8 mouse cellular contexts compared by ENCODE assay signal in genomic region chr1:91249564-91250414, GRCm38 (mm10). TPM values are rescaled to one million over a fixed set of nuclear protein-coding genes. Genes with fewer than 3 reads are reported as not detected.
A peak's percentile ranks its signal among the peaks of the same experiment; 100 is the strongest.
DNase-seq lines count a peak whose midpoint lies in the region; ATAC-seq lines count a peak whose summit lies in the region.

Gene Ube2f (plus strand): TSS chr1:91250304.

- peak within 1 kb of the TSS; percentile 79 for H3K4me2 ChIP-seq in hindbrain, embryonic 15.5 days

- peak within 1 kb of the TSS; percentile 88 for H3K4me3 ChIP-seq in hindbrain, embryonic 15.5 days

- no peaks in the 10 kb centered on the region for H3K27me3 ChIP-seq in hindbrain, embryonic 15.5 days

- peak within 1 kb of the TSS; percentile 84 for H3K27ac ChIP-seq in hindbrain, embryonic 15.5 days (replicated peaks)

- no peaks in the 10 kb centered on the region for H3K9me3 ChIP-seq in hindbrain, embryonic 15.5 days

- peaks cover 30% of the 10 kb centered on the region for H3K4me1 ChIP-seq in hindbrain, embryonic 15.5 days (replicated peaks)

- no peaks in the 10 kb centered on the region; the same call in 1 of the 2 replicates for H3K36me3 ChIP-seq in hindbrain, embryonic 15.5 days

- DNase-seq in T-cell, adult 2 months (ENCODE audit: low spot score) = peak; percentile 90
- DNase-seq in cerebellum, postnatal 36 days = peak; percentile 93
- DNase-seq in frontal cortex, postnatal 36 days (ENCODE audit: low spot score in 2 of 2) = peak; percentile 94 to 99
- DNase-seq in left cerebral cortex, adult 11 months (ENCODE audit: low spot score) = peak; percentile 98
- peak; percentile 94 to 97 for DNase-seq in lung, postnatal 4 days
- DNase-seq in retina, postnatal 7 days (ENCODE audit: low read depth, low spot score) = peak; percentile 88
- no peak for DNase-seq in urinary bladder, adult 2 months (ENCODE audit: low spot score)

- under 1% methylated on average over 43 of the region's 43 CpGs for WGBS in hindbrain, embryonic 15.5 days

- peak within 1 kb of the TSS; percentile 96 for H3K9ac ChIP-seq in hindbrain, embryonic 15.5 days

- ATAC-seq in hindbrain, embryonic 15.5 days (ENCODE audit: low FRiP score, low read depth) = peak; percentile 100

RNA-seq across cellular contexts. Expression of gene Ube2f, which starts in this region (rescaled TPM):
- polyA plus RNA-seq in hindbrain, embryonic 15.5 days (2015; fragmentation: Nextera tagmentation; extraction: Ambion mirVana) = 56.4 and 59.4 TPM in 2 replicates
- 54.3 and 68.9 TPM in 2 replicates for polyA plus RNA-seq in urinary bladder, adult 2 months (2012; rRNA removed)
